Mouse (Mus musculus) erythroblast, embryonic 14.5 days (primary cell): Measurements from ENCODE around the gene Mapk11.

ENCODE experiments used
- GATA1 ChIP-seq: IDR thresholded peaks from 2 replicates; pipeline ENCODE4 v1.6.1; 2012; ENCODE audit warnings: low read length, inconsistent platforms, mixed read lengths
- TAL1 ChIP-seq: IDR thresholded peaks from 3 replicates; pipeline ENCODE4 v1.6.1; 2012; ENCODE audit warnings: low read length, inconsistent platforms, mixed read lengths

GRCm38 (mm10) chr15:89180571-89181229, 31.3 kb upstream of the Mapk11 start, which contains the start of gene Plxnb2:
- TF ChIP-seq GATA1: no peak
- no peak for TF ChIP-seq TAL1
